Mouse (Mus musculus) embryo, embryonic 9.5 days (tissue): ENCODE data around the gene Ttc30a1.
A peak's percentile ranks its signal among the peaks of the same experiment; 100 is the strongest.

Source experiments
- DNase-seq: peaks from one replicate; pipeline ENCODE4 v3.0.0-alpha.2; 2017; ENCODE audit errors: extremely low spot score

Gene Ttc30a1

DNA sequence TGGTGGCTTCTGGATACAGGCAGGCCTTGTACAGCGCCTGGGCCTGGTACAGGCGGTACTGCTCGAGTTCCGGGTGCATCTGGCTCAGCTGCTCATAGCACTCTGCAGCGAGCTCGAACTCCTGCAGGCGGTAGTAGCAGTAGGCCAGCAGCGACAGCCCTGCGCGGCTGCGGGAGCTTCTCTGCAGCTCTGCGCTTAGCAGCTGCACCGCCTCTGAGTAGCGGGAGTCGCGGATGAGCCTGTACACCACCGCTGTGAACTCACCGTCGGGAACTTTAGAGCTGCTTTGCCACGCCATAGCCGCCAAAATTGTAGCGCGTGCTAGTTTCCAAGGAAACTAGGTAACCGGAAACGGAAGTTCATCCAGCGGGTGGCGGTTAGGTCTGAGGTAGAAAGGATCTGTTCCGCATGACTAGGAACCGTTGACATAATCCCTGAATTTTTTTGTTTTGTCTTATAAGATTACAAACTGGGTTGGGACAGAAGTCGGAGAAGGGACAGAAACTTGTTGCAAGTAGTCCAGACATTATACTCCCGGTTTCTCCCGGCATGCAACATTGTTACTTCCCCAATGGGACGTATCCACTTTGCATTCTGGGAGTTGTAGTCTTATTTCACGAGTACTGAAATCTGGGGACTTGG, at the start of gene Ttc30a1:
TSS of gene Ttc30a1 (minus strand) at position 528 of the 642 bp plus-strand sequence.
- DNase-seq, result peak; percentile 91

- DNase-seq, result peak; percentile 64
These were observed 48.3 kb upstream of the Ttc30a1 start for GRCm38 (mm10) chr2:76030080-76030479.

DNA sequence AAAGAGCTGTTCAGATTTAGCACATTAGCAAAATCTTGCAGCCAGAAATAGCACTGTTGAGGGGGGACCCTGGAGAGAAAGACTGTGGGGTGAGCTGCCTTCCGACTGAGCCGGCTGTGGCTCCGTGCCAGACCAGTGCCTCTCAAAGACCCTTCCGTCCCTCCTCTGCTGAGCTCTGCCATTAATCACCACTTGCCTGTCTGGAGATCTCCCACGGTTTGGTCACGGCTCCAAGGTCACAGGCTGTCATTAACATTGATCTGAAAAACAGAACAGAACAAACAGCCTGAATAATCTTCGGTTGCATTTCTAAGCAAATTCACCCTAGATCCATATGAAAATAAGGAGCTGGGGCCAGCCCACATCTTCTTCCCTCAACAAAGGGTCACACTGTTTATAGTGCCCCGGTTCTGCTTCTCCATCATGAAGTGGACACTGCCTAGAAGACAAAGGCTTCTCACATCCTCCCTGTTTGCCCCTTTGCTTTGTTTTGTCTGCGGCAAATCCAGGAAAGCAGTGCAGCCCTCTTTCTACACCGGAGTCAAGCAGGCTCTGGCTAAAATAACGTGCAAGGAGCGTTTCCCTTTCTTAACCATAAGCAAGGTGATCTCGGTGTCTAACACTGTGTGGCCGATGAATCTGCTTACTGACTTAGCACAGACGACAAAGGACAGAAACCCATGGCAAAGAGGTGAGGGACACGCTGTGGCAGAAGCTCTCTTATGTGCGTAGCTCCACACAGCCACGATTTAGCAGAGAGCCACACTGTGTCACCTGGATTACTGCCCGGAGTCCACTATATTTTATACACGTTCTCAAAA, 47.5 kb upstream of the Ttc30a1 start:
- DNase-seq, result peak; percentile 77

DNA sequence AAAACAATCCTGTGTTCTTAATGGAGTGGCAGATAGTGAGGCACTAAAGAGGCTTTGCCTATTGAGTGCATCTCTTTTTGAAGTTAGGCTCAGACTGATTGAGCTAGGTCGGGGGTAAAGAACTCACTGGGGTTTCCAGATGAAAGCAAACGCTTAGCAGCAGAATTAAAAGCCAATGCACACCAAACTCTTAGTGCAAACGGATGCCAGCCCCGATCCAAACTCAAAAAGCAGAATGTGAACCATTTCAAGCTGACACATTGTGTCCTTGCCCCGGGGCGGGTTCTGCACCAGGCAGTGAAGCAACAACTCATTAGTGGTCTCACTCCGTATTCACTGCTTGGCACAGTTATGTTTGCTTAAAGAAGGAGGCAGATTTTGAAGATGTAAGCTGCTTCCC, 35.1 kb upstream of the Ttc30a1 start:
- DNase-seq, result peak; percentile 51

GRCm38 (mm10) chr2:76016136-76016535, 34.4 kb upstream of the Ttc30a1 start:
- DNase-seq, result no peak

DNA sequence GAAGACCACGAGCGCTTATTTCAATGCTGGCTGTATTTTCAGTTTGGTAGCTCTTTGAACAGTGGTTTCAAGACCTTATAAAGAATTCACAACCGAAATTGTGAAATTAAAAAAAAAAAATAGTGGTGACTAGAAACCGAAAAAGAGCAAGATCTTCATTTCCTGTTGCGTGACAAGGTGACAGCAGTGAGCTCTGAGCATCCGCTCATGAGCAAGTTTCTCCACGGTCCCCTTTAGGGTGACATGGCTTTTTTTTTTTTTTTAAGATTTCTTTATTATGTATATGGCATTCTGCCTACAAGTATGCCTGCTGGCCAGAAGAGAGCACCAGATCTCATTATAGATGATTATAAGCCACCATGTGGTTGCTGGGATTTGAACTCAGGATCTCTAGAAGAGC, 33.7 kb upstream of the Ttc30a1 start:
- DNase-seq, result no peak

GRCm38 (mm10) chr2:76014659-76015058, 32.9 kb upstream of the Ttc30a1 start:
- no peak for DNase-seq

- peak; percentile 61 for DNase-seq
These were observed 24.4 kb upstream of the Ttc30a1 start for GRCm38 (mm10) chr2:76006194-76006593.

GRCm38 (mm10) chr2:76002899-76003298, 21.1 kb upstream of the Ttc30a1 start:
- peak; percentile 42 for DNase-seq

DNA sequence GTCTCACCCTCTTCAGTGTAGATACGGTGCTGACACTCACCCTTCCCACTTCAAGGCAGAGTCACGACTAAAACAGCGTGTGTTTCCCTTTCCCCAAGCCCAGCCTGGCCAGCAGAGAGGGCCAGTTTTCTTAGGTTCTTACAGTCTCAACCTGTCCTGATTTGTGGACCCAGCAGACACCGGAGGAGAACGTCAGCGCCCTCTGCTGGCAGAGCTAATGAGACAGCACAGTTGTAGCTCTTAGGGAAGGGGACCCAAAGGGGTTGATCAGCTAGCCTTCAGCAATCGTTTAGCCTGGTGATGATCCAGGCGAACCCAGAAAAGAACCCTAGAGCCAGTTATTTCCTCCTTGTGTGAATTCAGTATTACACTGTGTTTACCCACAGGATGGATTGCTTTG, 19.6 kb upstream of the Ttc30a1 start:
- DNase-seq, result peak; percentile 67

DNA sequence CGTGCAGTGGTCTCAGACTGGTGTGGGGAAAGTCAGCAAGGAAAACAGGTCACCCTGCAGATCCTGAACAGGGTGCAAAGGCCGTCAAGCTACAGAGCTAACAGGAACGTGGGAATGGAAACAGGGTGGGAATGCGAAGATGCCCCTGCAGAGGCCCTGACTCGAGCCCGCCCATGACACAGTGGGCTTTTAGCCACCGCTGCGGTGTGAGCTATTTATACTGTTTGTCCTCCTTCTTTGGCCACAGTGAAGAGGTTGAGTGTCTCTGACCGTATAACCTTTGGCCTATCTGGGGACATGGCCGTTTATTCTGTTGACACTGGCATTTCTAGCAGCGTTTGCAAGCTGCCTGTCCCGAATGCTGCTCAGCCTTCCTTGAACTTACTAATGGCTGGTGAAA, 17.9 kb upstream of the Ttc30a1 start:
- DNase-seq, result peak; percentile 54

GRCm38 (mm10) chr2:75998692-75999091, 16.9 kb upstream of the Ttc30a1 start:
- peak; percentile 33 for DNase-seq

GRCm38 (mm10) chr2:75997726-75998125, 16.0 kb upstream of the Ttc30a1 start:
- peak; percentile 31 for DNase-seq

GRCm38 (mm10) chr2:75994841-75995240, 13.1 kb upstream of the Ttc30a1 start:
- DNase-seq, result no peak

- DNase-seq, result peak; percentile 61
These were observed 9.9 kb upstream of the Ttc30a1 start for GRCm38 (mm10) chr2:75991581-75992205.

DNA sequence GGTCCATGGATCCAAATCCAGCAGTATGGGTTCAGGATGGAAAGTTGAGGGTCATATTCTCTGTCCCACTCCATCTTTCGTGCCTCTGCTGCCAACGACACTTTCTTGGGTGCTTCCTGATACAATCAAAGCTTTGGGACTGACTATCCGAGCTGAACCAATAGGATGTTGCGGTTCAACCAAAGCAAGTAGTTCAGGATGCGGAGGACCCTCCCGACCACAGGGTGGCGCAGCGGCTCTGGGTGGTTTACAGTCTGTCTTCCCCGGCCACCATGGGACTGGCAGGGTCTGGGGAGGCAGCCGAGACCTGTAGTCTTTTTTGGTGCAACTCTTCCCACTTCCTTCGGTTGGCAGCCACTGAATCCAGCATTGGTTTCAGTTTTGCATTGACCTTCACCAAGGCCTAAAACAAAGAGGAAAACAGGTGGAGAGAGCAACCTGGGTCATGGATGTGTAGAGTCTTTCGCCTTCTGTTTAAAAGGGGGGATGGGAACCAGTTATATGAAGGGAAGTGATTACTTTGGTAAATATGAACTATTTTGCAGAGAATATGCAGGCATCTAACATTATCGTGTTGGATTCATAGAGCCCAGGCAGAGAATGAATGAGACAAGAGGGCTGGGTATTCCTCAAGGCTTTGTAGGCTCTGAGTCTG, 9.2 kb upstream of the Ttc30a1 start:
- peak; percentile 82 for DNase-seq

- peak; percentile 37 for DNase-seq
These were observed 7.9 kb upstream of the Ttc30a1 start for GRCm38 (mm10) chr2:75989694-75990093.

DNA sequence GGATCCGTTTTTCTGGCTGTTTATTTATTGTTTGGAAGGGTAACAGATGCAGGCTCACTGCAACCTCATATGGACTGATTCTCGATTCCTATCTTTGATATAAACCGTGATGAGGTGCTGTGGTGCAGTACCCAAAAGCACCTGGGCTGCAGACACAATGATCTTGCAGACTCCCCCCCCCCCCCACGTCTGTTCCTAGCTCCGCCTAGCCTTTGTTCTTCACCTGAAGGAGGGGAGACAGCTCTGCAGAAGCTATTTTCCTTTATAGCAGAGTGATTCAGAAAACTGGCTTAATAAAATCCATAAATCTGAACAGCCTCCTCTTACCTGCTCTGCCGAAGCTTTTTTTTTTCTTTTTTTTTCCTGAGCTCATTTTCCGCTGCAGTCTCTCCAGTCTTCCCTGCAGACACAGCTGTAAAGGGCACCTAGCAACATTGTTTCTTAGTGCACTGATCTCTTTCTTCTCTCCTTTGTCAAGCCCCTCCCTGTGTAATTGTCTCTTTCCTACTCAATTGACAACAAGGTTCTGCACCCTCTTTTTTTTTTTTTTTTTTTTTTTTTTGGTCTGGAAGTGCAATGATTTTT, 7.1 kb upstream of the Ttc30a1 start:
- DNase-seq, result no peak

GRCm38 (mm10) chr2:75988378-75988777, 6.6 kb upstream of the Ttc30a1 start:
- no peak for DNase-seq

GRCm38 (mm10) chr2:75987739-75988138, 6.0 kb upstream of the Ttc30a1 start:
- no peak for DNase-seq

DNA sequence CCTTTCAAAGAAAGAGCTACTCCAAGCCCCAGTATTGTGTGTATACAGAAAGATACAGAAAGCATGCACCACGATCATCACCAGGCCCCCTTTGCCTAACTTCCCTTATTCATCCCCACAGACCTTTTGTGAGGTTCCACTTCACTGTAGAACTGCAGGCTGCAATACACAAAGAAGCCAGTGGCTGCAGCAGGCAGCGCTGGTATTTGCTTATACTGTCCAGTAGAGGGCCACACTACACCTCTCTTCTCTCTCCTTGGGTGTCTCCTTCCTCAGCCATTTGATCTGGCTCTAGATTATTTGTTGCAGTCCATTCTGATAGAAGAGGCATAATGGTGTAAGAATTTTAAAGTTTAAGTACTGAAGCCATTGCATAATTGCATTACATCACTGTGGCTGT, 3.4 kb upstream of the Ttc30a1 start:
- peak; percentile 74 for DNase-seq

DNA sequence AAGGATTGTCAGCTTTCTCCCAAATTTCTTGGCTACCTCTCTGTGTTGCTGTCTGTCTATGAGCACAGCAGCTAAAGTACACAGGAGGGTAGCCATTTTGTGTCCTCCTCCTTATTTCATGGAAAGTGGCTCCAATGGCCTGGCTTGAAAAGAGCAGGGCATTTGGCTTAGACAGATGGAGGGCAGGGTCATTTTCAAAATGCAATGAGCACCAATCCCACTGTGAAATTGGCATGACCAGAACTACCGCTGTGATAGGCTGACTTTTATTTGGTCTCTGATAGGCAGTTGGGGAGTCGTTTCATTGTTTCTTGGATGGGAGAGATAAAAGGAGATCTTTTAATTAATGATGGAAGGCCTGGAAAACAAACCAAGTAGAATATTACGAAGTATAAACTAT, 2.1 kb upstream of the Ttc30a1 start:
- no peak for DNase-seq
